In genomic region chr4:151957584-151958315, GRCm38 (mm10) we compare ENCODE assay signal across 16 mouse cellular contexts. TPM values are rescaled to one million over a fixed set of nuclear protein-coding genes. Genes with fewer than 3 reads are reported as not detected.
DNase-seq lines count a peak whose midpoint lies in the region; ATAC-seq and TF ChIP-seq lines count a peak whose summit lies in the region.
"Had no signal": no experiment of that assay in that cellular context is flagged by ENCODE, and none has a peak within 500 bp of the region (broad histone marks: within the 10 kb centered on the region; RNA-seq: fewer than 3 reads in every experiment).

No protein-coding gene starts in this region.

- no peak overlapping the region for H3K4me3 ChIP-seq in midbrain, embryonic 11.5 days (ENCODE audit: low read depth, low read length)
- H3K4me3 ChIP-seq in midbrain, embryonic 10.5 days = no peak overlapping the region
- H3K4me3 ChIP-seq in embryonic facial prominence, embryonic 11.5 days (ENCODE audit: low read depth, low read length) = no peak overlapping the region
- no peak overlapping the region for H3K4me3 ChIP-seq in liver, embryonic 12.5 days
- no peak overlapping the region for H3K4me3 ChIP-seq in stomach, embryonic 15.5 days (replicated peaks)
- no peak overlapping the region for H3K4me3 ChIP-seq in layer of hippocampus, adult 2 months
- H3K4me3 ChIP-seq: forebrain, embryonic 10.5 days; limb, embryonic 12.5 days had no signal

- ATAC-seq in midbrain, embryonic 11.5 days (ENCODE audit: low FRiP score) = no peak
- 0 out of 2 replicates have a peak, but pooled peaks have one; percentile 19 for ATAC-seq in embryonic facial prominence, embryonic 11.5 days (replicated peaks; ENCODE audit: insufficient number of reproducible peaks, low FRiP score, low TSS enrichment, low read depth)
- ATAC-seq in liver, embryonic 12.5 days = peak; percentile 82
- peak; percentile 81 for ATAC-seq in stomach, embryonic 15.5 days (ENCODE audit: insufficient read depth, low FRiP score, low read depth)
- ATAC-seq: activated CD4-positive, CD25-positive, alpha-beta regulatory T cell, adult 4 months; CD4-positive, CD25-positive, alpha-beta regulatory T cell, adult 4 months had no signal

- no peaks in the 10 kb centered on the region for H3K4me1 ChIP-seq in midbrain, embryonic 11.5 days (ENCODE audit: control insufficient read depth, insufficient read depth, low read length)
- no peaks in the 10 kb centered on the region for H3K4me1 ChIP-seq in midbrain, embryonic 10.5 days
- H3K4me1 ChIP-seq in embryonic facial prominence, embryonic 11.5 days (ENCODE audit: control insufficient read depth, insufficient read depth, low read length) = no peaks in the 10 kb centered on the region
- H3K4me1 ChIP-seq in liver, embryonic 12.5 days = peaks cover 79% of the 10 kb centered on the region
- H3K4me1 ChIP-seq in stomach, embryonic 15.5 days = 0 out of 2 replicates have a peak, but pooled peaks cover 7% of the 10 kb centered on the region
- H3K4me1 ChIP-seq: forebrain, embryonic 10.5 days; limb, embryonic 12.5 days had no signal

- peaks cover 28% of the 10 kb centered on the region for H3K36me3 ChIP-seq in midbrain, embryonic 11.5 days (ENCODE audit: control insufficient read depth, insufficient read depth, low read length)
- H3K36me3 ChIP-seq in midbrain, embryonic 10.5 days = peaks cover 93% of the 10 kb centered on the region
- peaks cover 11% of the 10 kb centered on the region for H3K36me3 ChIP-seq in embryonic facial prominence, embryonic 11.5 days (replicated peaks; ENCODE audit: control insufficient read depth, insufficient read depth, low read depth, low read length)
- peaks cover 85% of the 10 kb centered on the region for H3K36me3 ChIP-seq in liver, embryonic 12.5 days
- H3K36me3 ChIP-seq in stomach, embryonic 15.5 days = peaks cover 36% of the 10 kb centered on the region

- DNase-seq in midbrain, embryonic 11.5 days (ENCODE audit: low spot score, missing footprints) = peak; percentile 73
- no peak for DNase-seq in midbrain, embryonic 10.5 days (ENCODE audit: low spot score)
- no peak for DNase-seq in embryonic facial prominence, embryonic 11.5 days (ENCODE audit: low spot score)
- DNase-seq in embryo, embryonic 10 days (ENCODE audit: low spot score) = no peak
- no peak for DNase-seq in layer of hippocampus, adult 2 months (ENCODE audit: low spot score in 2 of 2)
- DNase-seq: cerebellum, adult 2 months; heart, postnatal 14 days; kidney, postnatal 10 days; lung, postnatal 14 days; midbrain, embryonic 14.5 days had no signal

- 92% methylated on average over 9 of the region's 9 CpGs for WGBS in midbrain, embryonic 11.5 days
- 91% methylated on average over 9 of the region's 9 CpGs for WGBS in midbrain, embryonic 10.5 days
- 90% methylated on average over 9 of the region's 9 CpGs for WGBS in embryonic facial prominence, embryonic 11.5 days
- 47% methylated on average over 9 of the region's 9 CpGs for WGBS in liver, embryonic 12.5 days (ENCODE audit: insufficient replicate concordance)
- WGBS in stomach, embryonic 15.5 days = 78% methylated on average over 9 of the region's 9 CpGs

- H3K4me2 ChIP-seq in midbrain, embryonic 11.5 days = no peak overlapping the region
- no peak overlapping the region for H3K4me2 ChIP-seq in embryonic facial prominence, embryonic 11.5 days (ENCODE audit: low read depth, low read length)
- peak overlapping the region; percentile 50 for H3K4me2 ChIP-seq in liver, embryonic 12.5 days
- H3K4me2 ChIP-seq in stomach, embryonic 15.5 days = no peak overlapping the region
- H3K4me2 ChIP-seq: limb, embryonic 12.5 days had no signal

- no peaks in the 10 kb centered on the region for H3K9me3 ChIP-seq in midbrain, embryonic 11.5 days (ENCODE audit: control insufficient read depth, low read length)
- no peaks in the 10 kb centered on the region for H3K9me3 ChIP-seq in midbrain, embryonic 10.5 days (replicated peaks)
- no peaks in the 10 kb centered on the region for H3K9me3 ChIP-seq in embryonic facial prominence, embryonic 11.5 days (replicated peaks; ENCODE audit: control insufficient read depth, low read length)
- no peaks in the 10 kb centered on the region for H3K9me3 ChIP-seq in liver, embryonic 12.5 days (replicated peaks)
- no peaks in the 10 kb centered on the region for H3K9me3 ChIP-seq in stomach, embryonic 15.5 days
- H3K9me3 ChIP-seq: forebrain, embryonic 10.5 days; limb, embryonic 12.5 days had no signal

- H3K27ac ChIP-seq in midbrain, embryonic 11.5 days (ENCODE audit: low read depth, low read length) = no peak overlapping the region
- H3K27ac ChIP-seq in midbrain, embryonic 10.5 days (replicated peaks) = no peak overlapping the region
- no peak overlapping the region for H3K27ac ChIP-seq in embryonic facial prominence, embryonic 11.5 days (replicated peaks; ENCODE audit: low read depth, low read length)
- H3K27ac ChIP-seq in liver, embryonic 12.5 days = peak overlapping the region; percentile 98
- H3K27ac ChIP-seq in stomach, embryonic 15.5 days = no peak overlapping the region
- H3K27ac ChIP-seq in layer of hippocampus, adult 2 months = no peak overlapping the region
- H3K27ac ChIP-seq: forebrain, embryonic 10.5 days; limb, embryonic 12.5 days had no signal

- no peaks in the 10 kb centered on the region for H3K27me3 ChIP-seq in midbrain, embryonic 11.5 days (ENCODE audit: control insufficient read depth, insufficient read depth, low read length)
- no peaks in the 10 kb centered on the region for H3K27me3 ChIP-seq in midbrain, embryonic 10.5 days (ENCODE audit: low read depth, poor library complexity, severe bottlenecking)
- H3K27me3 ChIP-seq in embryonic facial prominence, embryonic 11.5 days (ENCODE audit: control insufficient read depth, insufficient read depth, low read length) = no peaks in the 10 kb centered on the region
- no peaks in the 10 kb centered on the region for H3K27me3 ChIP-seq in liver, embryonic 12.5 days (replicated peaks)
- H3K27me3 ChIP-seq in stomach, embryonic 15.5 days (replicated peaks) = no peaks in the 10 kb centered on the region
- H3K27me3 ChIP-seq: limb, embryonic 12.5 days had no signal

- no peak for TF ChIP-seq CTCF in layer of hippocampus, adult 2 months (conservative IDR thresholded peaks at IDR 0.05)

- no peak overlapping the region for H3K9ac ChIP-seq in midbrain, embryonic 11.5 days (ENCODE audit: low read length)
- H3K9ac ChIP-seq in embryonic facial prominence, embryonic 11.5 days (replicated peaks; ENCODE audit: low read length) = no peak overlapping the region
- peak overlapping the region; percentile 74 for H3K9ac ChIP-seq in liver, embryonic 12.5 days
- H3K9ac ChIP-seq in stomach, embryonic 15.5 days = no peak overlapping the region
- H3K9ac ChIP-seq: limb, embryonic 12.5 days had no signal

RNA-seq across cellular contexts. Expression of gene Dnajc11, which starts 24.3 kb away (rescaled TPM):
- 79.3 and 86.8 TPM in 2 replicates for polyA plus RNA-seq in midbrain, embryonic 11.5 days (2014; fragmentation: Nextera tagmentation; extraction: Ambion mirVana)
- polyA plus RNA-seq in midbrain, embryonic 10.5 days (2016; fragmentation: Nextera tagmentation; extraction: Ambion mirVana) = 107 and 108 TPM in 2 replicates
- 75.0 and 79.3 TPM in 2 replicates for polyA plus RNA-seq in embryonic facial prominence, embryonic 11.5 days (2014; fragmentation: Nextera tagmentation; extraction: Ambion mirVana)
- 74.4 and 85.1 TPM in 2 replicates for polyA plus RNA-seq in liver, embryonic 12.5 days (2016; fragmentation: Nextera tagmentation; extraction: Ambion mirVana)
- polyA plus RNA-seq in stomach, embryonic 15.5 days (2015; fragmentation: Nextera tagmentation; extraction: Ambion mirVana) = 55.2 and 67.3 TPM in 2 replicates
- total RNA-seq in layer of hippocampus, adult 2 months (2021) = 10 to 100 TPM; 68.2 to 69.1 TPM

RNA-seq across cellular contexts. Expression of gene Thap3, which starts 31.0 kb away (rescaled TPM):
- 21.9 and 24.6 TPM in 2 replicates for polyA plus RNA-seq in midbrain, embryonic 11.5 days (2014; fragmentation: Nextera tagmentation; extraction: Ambion mirVana)
- polyA plus RNA-seq in midbrain, embryonic 10.5 days (2016; fragmentation: Nextera tagmentation; extraction: Ambion mirVana) = 32.1 and 36.2 TPM in 2 replicates
- polyA plus RNA-seq in embryonic facial prominence, embryonic 11.5 days (2014; fragmentation: Nextera tagmentation; extraction: Ambion mirVana) = 22.2 and 22.4 TPM in 2 replicates
- 10.0 and 10.3 TPM in 2 replicates for polyA plus RNA-seq in liver, embryonic 12.5 days (2016; fragmentation: Nextera tagmentation; extraction: Ambion mirVana)
- polyA plus RNA-seq in stomach, embryonic 15.5 days (2015; fragmentation: Nextera tagmentation; extraction: Ambion mirVana) = 39.4 and 39.7 TPM in 2 replicates
- 10 to 100 TPM; 26.8 to 29.7 TPM for total RNA-seq in layer of hippocampus, adult 2 months (2021)

RNA-seq across cellular contexts. Expression of gene Phf13, which starts 38.3 kb away (rescaled TPM):
- polyA plus RNA-seq in midbrain, embryonic 11.5 days (2014; fragmentation: Nextera tagmentation; extraction: Ambion mirVana) = 21.5 and 22.9 TPM in 2 replicates
- polyA plus RNA-seq in midbrain, embryonic 10.5 days (2016; fragmentation: Nextera tagmentation; extraction: Ambion mirVana) = 23.9 and 30.4 TPM in 2 replicates
- polyA plus RNA-seq in embryonic facial prominence, embryonic 11.5 days (2014; fragmentation: Nextera tagmentation; extraction: Ambion mirVana) = 23.1 and 25.8 TPM in 2 replicates
- 10.4 and 11.2 TPM in 2 replicates for polyA plus RNA-seq in liver, embryonic 12.5 days (2016; fragmentation: Nextera tagmentation; extraction: Ambion mirVana)
- polyA plus RNA-seq in stomach, embryonic 15.5 days (2015; fragmentation: Nextera tagmentation; extraction: Ambion mirVana) = 22.1 and 23.4 TPM in 2 replicates
- total RNA-seq in layer of hippocampus, adult 2 months (2021) = 10 to 100 TPM; 10.5 to 10.8 TPM

RNA-seq across cellular contexts. Expression of gene Klhl21, which starts 50.9 kb away (rescaled TPM):
- polyA plus RNA-seq in midbrain, embryonic 11.5 days (2014; fragmentation: Nextera tagmentation; extraction: Ambion mirVana) = 2.0 and 2.6 TPM in 2 replicates
- polyA plus RNA-seq in midbrain, embryonic 10.5 days (2016; fragmentation: Nextera tagmentation; extraction: Ambion mirVana) = 6.9 and 8.5 TPM in 2 replicates
- 3.2 TPM in 2 replicates for polyA plus RNA-seq in embryonic facial prominence, embryonic 11.5 days (2014; fragmentation: Nextera tagmentation; extraction: Ambion mirVana)
- 10.9 and 12.0 TPM in 2 replicates for polyA plus RNA-seq in liver, embryonic 12.5 days (2016; fragmentation: Nextera tagmentation; extraction: Ambion mirVana)
- 13.5 and 14.0 TPM in 2 replicates for polyA plus RNA-seq in stomach, embryonic 15.5 days (2015; fragmentation: Nextera tagmentation; extraction: Ambion mirVana)
- 10 to 100 TPM; 19.4 to 23.2 TPM for total RNA-seq in layer of hippocampus, adult 2 months (2021)
